Mouse (Mus musculus) left cerebral cortex, postnatal 14 days (tissue): ENCODE measurements around the gene Tlr5. TPM values are rescaled to one million over a fixed set of nuclear protein-coding genes. Genes with fewer than 3 reads are reported as not detected.

Experiments
- DNase-seq, 2 experiments: peaks; one replicate each; pipeline ENCODE4 v3.0.0; 2021 to 2022; ENCODE audit warnings: low spot score in 2 of 2, mixed read lengths in 1 of 2
- intact Hi-C: fragments of 180-260 bp; cut with DNase I; formaldehyde crosslinking; loops from one replicate; pipeline ENCODE4 v1.15.1; 2025
- long read RNA-seq, 2 experiments: library from polyadenylated mRNA; stranded (forward); transcript quantifications; one replicate each; pipeline ENCODE4 v2.0.0; 2021
- total RNA-seq, 2 experiments: library from RNA; stranded (reverse); gene quantifications; 2 replicates each; pipeline ENCODE4 v1.2.3; 2021

The Tlr5 gene
- total RNA-seq, result under 1 TPM; 0.44 to 0.70 TPM
- long read RNA-seq, experiment 1, result 0 reads
- long read RNA-seq, experiment 2, result 0 reads

DNA sequence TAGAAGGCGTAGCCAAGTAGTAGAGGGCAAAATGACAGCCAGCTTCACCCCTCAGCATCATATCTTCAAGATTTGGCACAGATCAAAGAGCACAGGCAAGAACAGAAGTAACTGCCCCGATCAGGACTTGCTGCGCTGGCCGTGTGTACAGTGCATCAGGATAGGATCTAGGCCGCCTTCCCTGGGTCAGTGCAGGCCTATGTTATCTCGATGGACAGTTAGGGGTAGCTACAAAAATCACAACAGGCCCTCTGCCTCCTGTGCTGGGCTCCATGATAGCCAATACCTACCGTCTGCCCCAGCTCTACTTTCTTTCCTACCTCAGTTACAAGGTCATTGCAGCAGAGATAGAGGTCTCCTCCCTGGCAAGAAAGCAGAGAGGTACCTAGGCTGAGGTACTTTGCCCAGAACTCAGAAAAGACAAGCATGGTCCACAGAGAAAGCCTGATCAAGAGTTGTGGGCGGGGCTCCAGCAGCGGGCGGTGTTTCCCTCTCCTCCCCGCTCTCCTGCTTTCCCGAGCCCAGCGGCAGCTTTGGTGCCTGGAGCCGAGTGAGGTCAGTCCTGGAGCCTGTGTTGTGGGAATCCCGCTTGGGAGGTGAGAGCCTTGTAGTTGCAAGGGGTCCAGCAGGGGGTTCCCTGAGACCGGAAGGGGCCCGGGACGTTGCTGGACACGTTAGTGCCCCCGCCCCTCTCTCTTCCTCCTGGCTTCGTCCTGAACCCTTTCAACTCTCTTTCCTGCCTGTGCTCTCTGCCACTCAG is at the start of gene Tlr5:
Gene Tlr5, plus strand, starts transcription at position 502 of the 760 bp plus-strand sequence.
- no peak for DNase-seq
- intact Hi-C loops, result no loop called here

DNA sequence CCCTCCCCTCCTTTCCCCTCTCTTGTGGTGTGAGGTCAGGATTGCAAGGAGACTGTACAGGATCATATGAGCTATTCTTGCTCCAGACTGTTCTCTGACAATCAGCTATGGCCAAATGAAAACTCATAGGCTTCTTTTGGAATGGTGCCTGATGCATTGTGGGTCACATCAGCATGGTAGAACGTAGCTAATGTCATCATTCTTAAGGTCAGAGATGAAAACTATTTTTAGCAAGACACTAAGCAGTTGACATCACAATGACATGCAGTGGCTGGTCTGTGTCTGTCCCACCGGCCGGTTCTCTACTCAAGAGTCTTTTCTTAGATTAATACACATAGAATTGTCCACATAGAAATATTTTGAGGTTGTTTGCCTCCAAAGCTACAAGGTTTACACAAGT is 48.9 kb upstream of the Tlr5 start:
- DNase-seq, result no peak
- intact Hi-C loops, result no loop called here

DNA sequence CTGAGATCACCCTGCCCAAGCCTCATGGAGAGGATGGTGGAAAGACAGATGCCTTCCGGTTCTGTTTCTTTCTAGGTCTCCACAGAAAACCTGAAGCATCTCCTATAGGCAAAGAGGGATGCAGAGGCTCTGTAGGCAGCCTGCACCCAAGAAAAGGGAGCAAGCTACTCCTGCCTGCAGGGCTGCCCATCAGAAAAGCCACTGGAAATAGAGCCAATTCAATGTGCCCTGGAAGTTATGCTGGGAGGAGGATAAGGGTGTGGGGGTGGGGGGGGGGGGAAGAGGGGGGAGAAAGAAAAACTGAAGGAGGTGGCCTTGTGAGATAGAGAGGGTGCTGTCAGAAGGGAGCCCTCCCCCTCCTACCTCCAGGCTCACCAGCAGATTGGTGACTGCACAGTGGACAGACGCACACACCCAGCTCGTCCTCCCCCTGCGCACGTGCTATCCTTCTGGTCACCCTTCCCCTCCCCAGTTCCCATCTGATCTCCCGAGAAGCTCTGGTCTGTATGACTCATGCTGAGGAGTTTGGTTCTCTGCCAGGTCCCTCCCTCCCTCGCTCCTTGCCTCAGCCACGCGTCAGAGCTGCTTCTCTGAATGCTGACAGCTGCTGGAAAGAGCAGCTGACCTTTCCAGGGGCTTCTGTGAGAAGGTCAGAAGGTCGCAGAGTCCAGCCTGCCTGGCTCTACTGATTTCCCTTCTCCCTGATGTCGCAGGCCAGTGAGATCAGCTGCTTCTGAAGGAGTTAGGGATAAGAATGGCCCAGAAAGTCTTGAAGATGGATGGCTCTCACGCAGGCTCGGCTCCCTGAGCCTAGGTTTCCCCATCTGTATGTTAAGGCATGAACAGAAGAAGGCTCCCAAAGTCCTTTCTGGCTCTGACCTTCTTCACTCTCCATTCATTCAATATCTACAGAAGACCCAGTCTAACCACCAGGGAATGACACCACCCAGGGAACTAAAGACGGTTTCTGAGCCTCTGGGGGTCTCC is 46.2 kb upstream of the Tlr5 start:
- DNase-seq, result peak; percentile 92 to 97
- intact Hi-C loops, result no loop called here

DNA sequence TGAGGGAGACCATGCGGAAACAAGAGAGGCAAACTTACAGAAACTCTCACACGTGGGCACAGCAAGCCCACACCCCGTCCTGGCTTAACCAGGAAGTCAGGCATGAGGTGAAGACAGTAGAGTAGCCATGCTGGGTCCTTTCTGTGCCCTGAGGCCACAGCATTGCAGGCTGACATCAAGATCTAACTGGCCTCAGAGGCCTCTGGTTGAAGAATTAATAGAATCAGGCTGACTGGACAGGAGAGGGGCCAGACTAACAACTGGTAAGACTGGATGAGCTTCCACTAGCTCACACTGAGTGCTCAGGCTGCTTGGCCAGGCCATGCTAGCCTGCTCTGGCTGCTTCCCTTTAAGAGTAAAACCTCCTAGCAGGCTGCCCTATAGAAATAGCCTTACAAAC is 45.5 kb upstream of the Tlr5 start:
- DNase-seq, result no peak
- intact Hi-C loops, result no loop called here

DNA sequence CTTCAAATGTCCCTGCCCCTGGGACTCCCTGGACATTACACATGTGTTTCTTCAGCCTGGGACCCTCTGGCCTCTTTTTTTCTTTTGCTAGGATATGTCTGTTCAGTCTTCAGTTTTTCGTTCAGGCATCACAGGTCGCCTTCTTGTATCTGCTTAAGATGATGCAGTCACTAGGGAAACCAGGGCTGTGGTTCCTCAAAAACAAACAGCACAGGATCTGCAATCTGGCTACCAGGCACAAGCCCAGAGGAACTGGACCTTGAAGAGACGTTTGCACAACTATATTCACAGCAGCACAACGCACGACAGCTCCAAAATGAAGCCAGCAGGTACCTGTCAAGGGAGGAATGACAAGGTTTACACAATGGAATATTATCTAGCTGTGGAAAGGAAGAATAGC is 45.0 kb upstream of the Tlr5 start:
- DNase-seq, result no peak
- intact Hi-C loops, result no loop called here

DNA sequence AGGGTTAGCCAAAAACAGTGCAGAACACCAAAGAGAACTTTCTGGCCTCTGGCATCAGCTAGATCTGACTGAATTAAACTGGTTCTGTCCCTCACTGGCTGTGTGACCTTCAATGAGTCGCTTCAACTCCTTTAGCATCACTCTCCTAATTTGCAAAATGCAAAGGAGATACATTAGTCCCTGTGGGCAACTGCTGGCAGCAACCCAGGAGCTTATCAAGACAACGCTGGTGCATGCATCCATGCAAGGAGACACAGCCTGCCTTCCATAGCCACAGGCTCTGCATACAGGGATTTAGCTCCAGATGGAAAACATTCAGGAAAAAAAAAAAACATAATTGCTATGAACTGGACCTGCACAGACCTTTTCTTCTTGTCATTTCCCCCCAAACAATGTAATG is 42.0 kb upstream of the Tlr5 start:
- intact Hi-C loops, result no loop called here
- DNase-seq, result no peak

DNA sequence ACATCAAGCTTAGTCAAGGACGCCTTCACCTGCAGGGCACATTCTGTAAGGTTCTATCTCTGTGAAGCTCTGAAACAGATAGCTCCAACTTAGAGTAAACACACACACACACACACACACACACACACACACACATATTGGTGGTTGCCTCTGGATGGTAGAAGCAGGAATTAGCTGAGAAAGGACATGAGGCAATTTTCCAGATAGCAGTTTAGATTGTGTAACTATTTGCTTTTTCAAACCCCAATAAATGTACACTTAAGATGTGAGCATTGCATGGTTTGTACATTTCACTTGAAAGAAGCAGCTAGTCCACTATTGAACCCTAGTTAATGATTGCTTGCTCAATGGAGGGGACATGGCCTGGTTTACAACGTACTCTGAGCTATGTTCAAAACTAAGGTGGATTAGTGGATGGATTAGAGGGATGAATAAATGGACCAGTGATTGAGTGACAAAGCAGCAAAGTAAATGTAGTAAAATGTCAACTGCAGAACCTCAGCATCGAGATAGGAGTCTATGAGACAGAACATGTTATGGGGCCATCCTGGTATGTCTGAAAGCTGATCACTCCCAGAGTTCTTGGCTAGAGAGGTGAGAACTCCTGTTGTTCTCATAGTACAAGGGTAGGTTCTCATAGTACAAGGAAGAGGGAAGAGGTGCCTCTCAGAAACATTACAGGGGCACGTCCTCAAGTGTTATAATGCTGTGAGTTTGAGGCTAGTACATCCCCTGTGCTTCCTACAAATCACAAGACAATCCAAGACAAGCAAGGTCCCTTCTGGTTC is 40.3 kb upstream of the Tlr5 start:
- no peak for DNase-seq
- intact Hi-C loops, result no loop called here

DNA sequence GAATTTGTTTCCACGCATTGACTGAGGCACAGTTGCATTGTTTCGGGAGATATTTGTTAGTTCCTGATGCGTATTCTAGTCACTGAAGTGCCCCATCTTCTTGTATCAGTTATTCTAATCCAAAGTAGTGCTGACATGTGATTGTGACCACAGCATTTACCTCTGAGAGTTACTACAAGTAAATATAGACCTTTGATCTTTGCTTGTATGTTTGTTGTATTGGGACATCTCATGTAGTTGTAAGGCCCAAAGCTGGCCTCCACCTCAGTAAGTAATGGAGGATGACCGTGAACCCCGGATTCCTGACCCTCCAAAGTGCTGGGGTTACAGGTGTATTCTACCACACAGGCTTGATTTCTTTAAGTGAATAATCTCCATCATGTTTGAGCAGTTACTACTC is 38.4 kb upstream of the Tlr5 start:
- DNase-seq, result no peak
- intact Hi-C loops, result no loop called here

DNA sequence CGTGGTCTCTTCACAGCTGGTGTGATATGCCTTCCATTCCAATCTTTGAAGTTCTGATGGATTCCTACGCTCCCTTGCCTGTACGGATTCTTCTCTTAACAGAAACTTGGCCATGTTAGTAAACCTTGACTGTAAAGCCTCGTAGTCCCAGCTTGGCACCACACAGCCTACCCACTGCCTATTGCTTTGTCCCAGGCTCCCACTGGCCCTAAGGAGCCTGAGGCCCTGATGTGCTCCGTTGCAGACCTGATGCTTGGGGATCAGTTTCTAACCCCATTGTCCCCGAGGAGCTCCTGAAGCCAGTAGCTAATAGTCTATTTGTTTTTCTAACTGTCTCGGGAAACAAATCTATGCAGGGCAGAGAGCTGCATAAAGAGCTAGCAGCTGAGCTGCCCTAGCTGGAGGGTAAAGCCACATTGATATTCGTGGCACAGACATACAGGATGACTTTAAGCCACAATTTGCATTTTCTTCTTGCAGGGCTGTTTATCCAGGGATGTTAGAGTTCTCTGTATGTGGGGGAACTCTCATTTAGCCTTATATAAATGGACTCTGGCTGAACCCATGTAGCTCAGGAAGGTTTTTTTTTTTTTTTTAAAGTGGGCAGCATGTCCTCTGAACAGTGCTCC is 35.8 kb upstream of the Tlr5 start:
- DNase-seq, result no peak
- intact Hi-C loops, result no loop called here

DNA sequence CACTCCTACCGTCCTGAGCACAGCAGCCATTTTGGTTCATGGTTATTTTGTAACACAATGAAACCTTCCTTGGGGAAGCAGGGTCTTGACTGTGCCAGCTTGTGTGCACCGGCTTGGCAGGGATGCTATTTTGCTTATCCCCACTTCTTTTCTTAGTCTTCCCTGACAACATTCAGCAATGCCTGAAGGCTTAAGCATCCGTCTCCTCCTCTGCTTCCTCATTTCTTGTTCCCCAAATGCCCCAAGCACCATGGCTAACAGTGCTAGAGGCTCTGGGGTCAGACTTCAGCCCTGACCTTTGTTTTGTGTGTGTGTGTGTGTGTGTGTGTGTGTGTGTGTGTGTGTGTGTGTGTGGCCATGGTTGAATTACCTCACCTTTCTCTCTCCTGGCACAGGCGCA is 31.8 kb upstream of the Tlr5 start:
- DNase-seq, result no peak
- intact Hi-C loops, result no loop called here

DNA sequence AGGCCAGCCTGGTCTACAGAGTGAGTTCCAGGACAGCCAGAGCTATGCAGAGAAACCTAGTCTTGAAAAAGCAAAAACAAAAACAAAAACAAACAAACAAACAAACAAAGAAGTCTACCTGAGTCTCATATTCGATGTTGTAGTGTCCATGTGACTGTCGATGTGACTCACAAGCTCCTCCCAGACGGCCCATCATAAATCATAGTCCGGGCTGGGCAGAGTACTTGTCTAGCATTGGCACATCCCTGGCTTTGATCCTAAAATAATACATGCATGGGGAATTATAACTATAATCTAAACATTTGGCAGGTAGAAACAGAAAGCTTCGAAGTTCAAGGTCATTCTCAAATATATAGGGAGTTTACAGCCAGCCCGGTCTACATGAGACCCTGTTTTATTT is 28.1 kb upstream of the Tlr5 start:
- intact Hi-C loops, result no loop called here
- no peak for DNase-seq

DNA sequence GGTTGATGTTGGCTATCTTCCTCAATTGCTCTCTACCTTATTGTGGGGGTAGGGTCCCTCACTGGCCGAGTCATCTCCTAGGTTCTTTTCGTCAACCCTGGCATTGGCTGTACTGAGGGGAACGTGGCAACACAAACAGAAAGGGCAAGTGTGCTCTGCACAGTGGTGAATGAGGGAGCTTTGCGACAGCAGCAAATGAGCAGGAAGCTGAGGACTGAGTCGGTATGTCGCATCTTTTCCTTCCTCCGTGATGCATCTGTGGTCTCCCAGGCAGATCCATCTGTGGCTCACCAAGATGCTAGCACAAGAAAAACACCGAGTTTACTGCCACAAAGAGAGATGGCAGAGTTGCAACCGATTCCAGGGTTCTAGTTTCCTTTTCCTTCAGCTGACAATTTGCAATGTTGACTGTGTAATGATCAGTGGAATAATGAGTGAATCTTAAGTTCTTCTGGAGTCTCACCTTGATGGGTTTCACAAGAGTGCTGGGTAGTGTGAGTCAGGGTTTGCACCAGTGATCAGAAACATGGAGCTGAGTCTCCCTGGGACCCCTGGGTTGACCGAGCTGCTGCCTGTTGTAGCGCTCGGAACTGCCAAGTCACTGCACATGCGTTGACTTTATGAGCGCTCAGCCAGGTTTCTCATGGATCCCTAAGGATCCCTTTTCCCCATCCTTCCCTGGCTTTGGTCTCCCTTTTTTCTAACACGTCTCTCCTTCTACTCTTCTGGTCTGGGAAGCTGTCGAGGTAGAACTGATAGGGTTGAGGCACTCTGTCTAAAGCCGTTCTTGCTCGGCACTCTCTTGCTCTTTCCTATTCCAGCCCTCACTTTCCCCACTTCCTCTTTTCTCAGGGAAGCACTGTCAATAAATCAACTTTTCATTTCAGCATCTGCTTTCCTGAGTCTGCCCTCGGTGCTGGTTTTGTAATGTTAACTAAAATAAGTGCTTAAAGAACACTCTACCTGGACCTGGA is 26.4 kb upstream of the Tlr5 start:
- no peak for DNase-seq
- intact Hi-C loops, result no loop called here

DNA sequence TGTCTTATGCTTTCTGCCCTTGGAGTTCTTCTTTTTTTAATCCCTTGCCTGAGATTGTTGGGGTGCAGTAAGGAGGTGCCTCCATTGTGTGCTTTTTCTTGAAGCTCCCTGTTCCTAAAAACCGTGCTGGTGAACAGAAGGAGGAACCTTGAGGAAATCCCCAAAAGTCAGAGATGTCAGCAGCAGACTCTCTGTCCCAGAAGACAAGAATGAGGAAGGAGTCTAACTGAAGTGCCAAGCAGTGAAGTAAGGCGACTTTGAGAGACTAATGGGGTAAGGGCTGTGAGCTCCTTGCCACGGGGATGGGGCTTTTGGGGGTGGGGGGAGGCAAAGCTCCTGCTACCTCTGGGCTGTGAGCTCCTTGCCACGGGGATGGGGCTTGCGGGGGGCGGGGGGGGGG is 19.1 kb upstream of the Tlr5 start:
- intact Hi-C loops, result no loop called here
- no peak for DNase-seq

DNA sequence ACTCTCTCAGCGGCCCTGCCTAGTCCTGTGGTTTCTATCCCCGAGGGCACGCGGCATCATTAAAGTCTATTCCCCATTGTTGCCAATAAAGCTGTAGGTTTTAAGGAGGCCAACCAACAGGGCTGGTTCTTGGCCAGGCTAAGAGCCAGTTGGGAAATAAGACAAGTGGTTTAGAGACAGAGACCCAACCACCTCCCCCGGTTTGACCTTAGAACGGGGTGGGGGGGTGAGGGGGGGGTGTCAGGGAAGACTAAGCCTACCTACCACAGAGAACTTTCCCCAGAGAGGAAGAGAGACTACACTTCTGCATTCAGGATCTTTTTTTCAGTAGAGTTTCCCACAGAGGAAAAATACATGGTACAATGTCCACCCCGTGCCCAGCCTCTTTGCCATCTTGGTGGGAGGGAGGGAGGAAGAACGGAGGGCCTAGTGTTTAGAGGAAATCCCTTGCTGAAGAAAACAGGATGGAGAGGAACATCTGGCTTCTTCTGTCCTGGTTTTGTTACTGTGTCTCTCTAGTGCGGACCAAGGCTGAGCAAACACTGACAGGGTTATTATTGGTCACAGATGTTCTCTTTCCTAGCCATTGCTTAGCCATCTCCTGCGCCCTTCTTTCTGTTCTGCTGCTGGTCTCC is 17.0 kb upstream of the Tlr5 start:
- no peak for DNase-seq
- intact Hi-C loops, result no loop called here

DNA sequence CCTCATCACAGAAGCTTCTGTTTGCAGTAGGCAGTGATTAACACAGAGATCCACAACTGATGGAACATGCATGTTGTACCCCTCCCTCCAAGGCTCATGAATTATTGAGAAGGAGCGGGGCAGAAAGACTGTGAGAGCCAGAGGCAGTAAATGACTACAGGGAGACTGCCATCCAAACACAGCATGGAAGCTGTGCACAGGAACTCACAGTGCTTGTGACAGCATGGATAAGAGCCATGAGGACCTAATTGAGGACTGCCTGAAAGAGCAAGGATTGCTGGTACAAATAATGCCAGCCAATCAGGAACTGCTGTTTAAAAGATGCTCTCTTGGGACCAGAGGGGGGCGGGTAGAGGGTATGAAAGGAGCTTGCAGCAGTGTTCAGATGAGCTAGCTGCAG is 12.7 kb upstream of the Tlr5 start:
- intact Hi-C loops, result no loop called here
- DNase-seq, result no peak

DNA sequence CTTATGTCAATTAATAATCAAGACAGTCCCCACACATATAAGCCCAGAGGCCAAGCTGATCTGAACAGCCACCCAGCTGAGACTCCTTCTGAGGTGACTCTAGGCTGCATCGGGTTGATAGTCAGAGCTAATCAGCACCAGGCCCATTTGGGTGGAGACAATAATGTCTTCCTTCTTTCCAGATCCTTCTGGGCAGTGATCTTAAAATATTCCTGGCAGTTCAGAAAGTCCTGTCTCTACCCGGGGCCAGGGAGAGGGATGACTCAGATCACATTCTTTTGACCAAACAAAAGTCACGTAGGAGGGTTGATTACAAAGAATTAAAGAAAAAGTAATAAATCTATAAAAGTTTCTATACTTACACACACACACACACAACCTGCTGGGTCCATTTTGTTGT is 10.7 kb upstream of the Tlr5 start:
- DNase-seq, result no peak
- intact Hi-C loops, result no loop called here

DNA sequence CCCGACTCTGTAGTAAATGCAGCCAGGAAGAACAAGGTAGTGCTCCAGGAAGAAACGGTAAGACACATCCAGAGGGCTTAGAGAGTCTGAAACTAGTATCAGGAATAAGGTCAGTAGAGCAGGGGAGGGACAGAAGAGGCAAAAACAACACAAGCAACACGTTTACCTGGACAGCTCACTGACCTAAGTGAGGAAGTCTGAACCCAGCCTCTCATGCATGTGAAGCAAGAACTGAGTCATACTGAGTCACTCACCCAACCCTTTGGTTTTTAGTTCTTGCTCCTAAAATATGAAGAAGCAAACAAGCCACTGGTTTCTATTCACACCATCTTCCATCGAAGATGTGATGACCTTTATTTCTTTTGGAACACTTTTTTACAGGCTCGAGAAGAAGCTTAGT is 9.9 kb upstream of the Tlr5 start:
- DNase-seq, result no peak
- intact Hi-C loops, result no loop called here

DNA sequence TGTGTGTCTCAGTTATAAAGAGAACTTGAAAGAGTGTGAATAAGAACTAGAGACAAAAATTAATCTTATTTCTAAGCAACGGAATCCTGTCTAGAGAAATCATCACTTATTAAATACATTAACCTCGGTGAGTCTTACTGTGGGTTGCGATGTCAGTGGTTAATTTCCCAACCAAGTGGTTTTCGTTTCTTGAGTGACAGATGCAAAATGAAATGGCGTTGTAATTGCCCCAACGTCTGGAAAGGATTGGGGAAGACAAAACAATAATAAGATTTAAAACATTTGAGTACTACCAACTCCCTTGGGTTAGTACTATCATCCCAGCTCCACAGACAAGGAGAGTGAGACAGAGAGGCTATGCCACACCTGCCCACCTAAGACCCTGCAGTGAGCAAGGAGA is 9.0 kb upstream of the Tlr5 start:
- intact Hi-C loops, result no loop called here

More for the DNA sequence above, 9.0 kb upstream of the Tlr5 start:
- no peak for DNase-seq
